Mouse (Mus musculus) heart, postnatal 14 days (tissue): Measurements from ENCODE around the gene Gpr160. TPM values are rescaled to one million over a fixed set of nuclear protein-coding genes. Genes with fewer than 3 reads are reported as not detected.

Source experiments
- DNase-seq, 2 experiments: peaks; one replicate each; pipeline ENCODE4 v3.0.0; 2021 to 2022
- intact Hi-C: fragments of 180-260 bp; cut with DNase I; formaldehyde crosslinking; loops from one replicate; pipeline ENCODE4 v1.15.1; 2025
- total RNA-seq, 2 experiments: library from RNA; stranded (reverse); gene quantifications; 2 replicates each; pipeline ENCODE4 v1.2.3; 2021

Gpr160 gene
- total RNA-seq, 2 experiments from 2014 or later: 1.3 to 2.3 TPM

DNA sequence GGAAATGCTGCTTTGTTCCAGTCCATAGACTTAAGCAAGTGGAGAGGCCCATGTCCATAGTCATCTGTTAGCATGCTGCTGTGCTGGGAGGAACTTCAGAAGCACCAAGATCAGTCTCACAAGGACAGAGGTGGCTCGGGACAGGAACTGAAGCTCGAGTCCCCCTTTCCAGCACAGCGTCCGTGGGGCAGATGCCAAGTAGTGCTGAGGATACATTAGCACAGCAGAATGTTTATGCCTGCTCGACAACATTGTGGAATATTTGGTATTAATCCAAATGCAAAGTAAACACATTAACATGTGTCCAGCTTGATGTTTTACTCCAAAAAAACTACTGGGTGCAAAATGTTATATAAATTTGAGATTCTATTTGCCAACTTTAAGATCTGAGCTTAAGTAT lies 41.0 kb downstream of the Gpr160 start:
- intact Hi-C loops: no loop called here
- no peak for DNase-seq

- no peak for DNase-seq
- intact Hi-C loops: no loop called here
Measured at GRCm38 (mm10) chr3:30899407-30899806, 43.7 kb downstream of the Gpr160 start.

- intact Hi-C loops: no loop called here
- DNase-seq: no peak
Measured at GRCm38 (mm10) chr3:30904658-30905057, 48.9 kb downstream of the Gpr160 start.

- intact Hi-C loops: no loop called here
- DNase-seq: no peak
Measured at GRCm38 (mm10) chr3:30917160-30917559, 61.4 kb downstream of the Gpr160 start.

- intact Hi-C loops: no loop called here
- no peak for DNase-seq
Measured at GRCm38 (mm10) chr3:30927664-30928063, 71.9 kb downstream of the Gpr160 start.

GRCm38 (mm10) chr3:30929828-30930227 lies 74.1 kb downstream of the Gpr160 start:
- peak; percentile 15 to 22 for DNase-seq
- intact Hi-C loops: no loop called here

DNA sequence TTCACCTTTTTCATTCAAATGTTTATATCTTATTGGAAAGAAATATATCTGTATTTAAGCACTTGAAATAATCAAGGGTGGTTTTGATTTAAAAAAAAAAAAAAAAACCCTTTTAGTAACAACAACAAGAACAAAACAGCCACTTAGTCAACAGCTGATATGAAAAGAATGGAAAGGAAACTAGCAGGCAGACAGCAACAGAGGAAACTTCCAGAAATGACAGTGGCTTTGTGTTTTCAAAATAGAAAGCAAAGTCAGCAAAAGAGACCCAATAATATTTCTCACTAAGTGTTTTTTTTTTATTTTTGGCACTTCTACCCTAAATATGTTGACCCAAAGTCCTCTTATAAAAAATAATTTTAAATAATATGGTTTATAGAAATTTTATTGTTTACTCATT lies 78.6 kb downstream of the Gpr160 start:
- no peak for DNase-seq
- intact Hi-C loops: no loop called here

Other genes with a start within 250 kb of the Gpr160 start
- gene Lrriq4, start 211.4 kb upstream of the Gpr160 start, total RNA-seq: not detected
- not detected for gene Lrrc34, start 208.1 kb upstream of the Gpr160 start, total RNA-seq
- gene Lrrc31, start 156.1 kb upstream of the Gpr160 start, total RNA-seq: under 1 TPM in 1 of 2 experiments, not detected in 1; 0.33 TPM
- not detected for gene Samd7, start 109.7 kb upstream of the Gpr160 start, total RNA-seq
- 10 to 100 TPM; 43.9 to 44.2 TPM for gene Sec62, start 63.1 kb upstream of the Gpr160 start, total RNA-seq
- gene Phc3, start 113.5 kb downstream of the Gpr160 start, total RNA-seq: 10 to 100 TPM; 17.4 to 20.7 TPM
- gene Prkci, start 139.8 kb downstream of the Gpr160 start, total RNA-seq: 10 to 100 TPM; 17.6 to 18.0 TPM
- 10 to 100 TPM; 19.6 to 23.4 TPM for gene Skil, start 239.1 kb downstream of the Gpr160 start, total RNA-seq